Mouse (Mus musculus) left cerebral cortex, postnatal 10 days (tissue): ENCODE data around the gene Ube2f. TPM values are rescaled to one million over a fixed set of nuclear protein-coding genes. Genes with fewer than 3 reads are reported as not detected.

Source experiments
- DNase-seq, 2 experiments: peaks; one replicate each; pipeline ENCODE4 v3.0.0; 2021 to 2022; ENCODE audit warnings: low spot score in 2 of 2, mixed read lengths in 1 of 2; ENCODE audit errors: extremely low spot score in 1 of 2
- intact Hi-C: fragments of 180-260 bp; cut with DNase I; formaldehyde crosslinking; loops from one replicate; pipeline ENCODE4 v1.15.1; 2025
- total RNA-seq, 2 experiments: library from RNA; stranded (reverse); gene quantifications; 2 replicates each; pipeline ENCODE4 v1.2.3; 2021

Ube2f gene
- total RNA-seq, result 10 to 100 TPM; 47.5 to 50.0 TPM

GRCm38 (mm10) chr1:91249564-91250414, at the start of gene Ube2f:
Ube2f (plus strand) TSS chr1:91250304.
- intact Hi-C loops, result no loop called here
- DNase-seq, result peak; percentile 95 to 97

GRCm38 (mm10) chr1:91201122-91201521, 49.0 kb upstream of the Ube2f start:
- DNase-seq, result no peak
- intact Hi-C loops, result no loop called here

GRCm38 (mm10) chr1:91204221-91204765, 45.8 kb upstream of the Ube2f start:
- intact Hi-C loops, result no loop called here
- no peak for DNase-seq

- DNase-seq, result no peak
These were observed 44.5 kb upstream of the Ube2f start for GRCm38 (mm10) chr1:91205651-91206050.

GRCm38 (mm10) chr1:91206336-91206735, 43.8 kb upstream of the Ube2f start:
- intact Hi-C loops, result no loop called here
- no peak for DNase-seq

More at GRCm38 (mm10) chr1:91205651-91206050, 44.5 kb upstream of the Ube2f start:
- intact Hi-C loops, result no loop called here

GRCm38 (mm10) chr1:91206873-91207272, 43.2 kb upstream of the Ube2f start:
- DNase-seq, result peak in 1 of 2 experiments; percentile 61
- intact Hi-C loops, result no loop called here

- no peak for DNase-seq
- intact Hi-C loops, result no loop called here
These were observed 42.6 kb upstream of the Ube2f start for GRCm38 (mm10) chr1:91207334-91208074.

- DNase-seq, result peak; percentile 70 to 81
- intact Hi-C loops, result no loop called here
These were observed 40.8 kb upstream of the Ube2f start for GRCm38 (mm10) chr1:91209343-91209742.

- peak; percentile 89 to 91 for DNase-seq
- intact Hi-C loops, result loop anchor here (2.0 to 10.0 kb wide), 2 partner anchors 29 to 235 kb away; no protein-coding TSS in a partner anchor
These were observed 40.3 kb upstream of the Ube2f start for GRCm38 (mm10) chr1:91209785-91210184.

GRCm38 (mm10) chr1:91211099-91211498, 39.0 kb upstream of the Ube2f start:
- DNase-seq, result peak; percentile 48 to 64
- intact Hi-C loops, result loop anchor here (2.0 to 10.0 kb wide), 2 partner anchors 30 to 236 kb away; no protein-coding TSS in a partner anchor

GRCm38 (mm10) chr1:91211591-91212008, 38.5 kb upstream of the Ube2f start:
- intact Hi-C loops, result loop anchor here (2.0 to 10.0 kb wide), 2 partner anchors 31 to 237 kb away; no protein-coding TSS in a partner anchor
- DNase-seq, result peak in 1 of 2 experiments; percentile 37

GRCm38 (mm10) chr1:91215264-91215663, 34.8 kb upstream of the Ube2f start:
- intact Hi-C loops, result loop anchor here (10.0 kb wide), 1 partner anchor 240 kb away; no protein-coding TSS in a partner anchor
- DNase-seq, result no peak

GRCm38 (mm10) chr1:91215981-91216380, 34.1 kb upstream of the Ube2f start:
- intact Hi-C loops, result loop anchor here (10.0 kb wide), 1 partner anchor 241 kb away; no protein-coding TSS in a partner anchor
- peak; percentile 12 to 61 for DNase-seq

GRCm38 (mm10) chr1:91216504-91217267, 33.4 kb upstream of the Ube2f start:
- intact Hi-C loops, result loop anchor here (10.0 kb wide), 1 partner anchor 242 kb away; no protein-coding TSS in a partner anchor
- DNase-seq, result no peak

GRCm38 (mm10) chr1:91219641-91220321, 30.3 kb upstream of the Ube2f start:
- no peak for DNase-seq
- intact Hi-C loops, result loop anchor here (10.0 kb wide), 1 partner anchor 245 kb away; no protein-coding TSS in a partner anchor

- intact Hi-C loops, result no loop called here
- DNase-seq, result no peak
These were observed 29.8 kb upstream of the Ube2f start for GRCm38 (mm10) chr1:91220322-91220672.

GRCm38 (mm10) chr1:91226562-91226961, 23.5 kb upstream of the Ube2f start:
- DNase-seq, result no peak
- intact Hi-C loops, result no loop called here
